Mouse (Mus musculus) brain, embryonic 14.5 days (tissue): Measurements from ENCODE around the gene Ankzf1.

ENCODE experiments used
- CTCF ChIP-seq: fragments of 200-500 bp; IDR thresholded peaks from 2 replicates; pipeline ENCODE4 v1.5.1; 2012; ENCODE audit warnings: inconsistent platforms, mild to moderate bottlenecking, moderate library complexity, borderline replicate concordance; ENCODE audit not compliant: insufficient read depth, insufficient read length; ENCODE audit errors: extremely low read depth
- POLR2A ChIP-seq: fragments of 200-500 bp; IDR thresholded peaks from 2 replicates; pipeline ENCODE4 v1.6.1; 2012; ENCODE audit warnings: mild to moderate bottlenecking, inconsistent platforms, borderline replicate concordance; ENCODE audit not compliant: poor library complexity, insufficient read depth, insufficient read length, severe bottlenecking; ENCODE audit errors: extremely low read depth

DNA sequence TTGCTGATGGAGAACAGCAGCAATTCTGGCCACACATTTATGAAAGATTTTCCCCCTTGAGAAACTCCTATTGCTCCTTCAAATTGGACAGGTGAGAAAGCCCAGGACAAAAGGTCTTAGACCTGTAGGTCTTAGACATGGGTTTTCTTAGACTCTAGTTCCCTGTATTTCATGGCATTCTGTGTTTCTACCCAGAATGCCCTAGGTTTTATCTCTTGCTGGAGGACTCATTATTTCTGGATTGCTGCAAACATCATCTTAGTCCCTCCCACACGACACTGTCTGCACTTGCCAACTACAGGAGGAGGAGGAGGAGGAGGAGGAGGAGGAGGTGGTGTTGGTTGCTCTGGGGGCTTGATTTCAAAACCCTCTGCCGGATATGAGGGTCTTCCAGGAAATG is 34.2 kb downstream of the Ankzf1 start:
- TF ChIP-seq CTCF (no peak), POLR2A (no peak)
